Mouse (Mus musculus): ENCODE data around the gene Tmem80. TPM values are rescaled to one million over a fixed set of nuclear protein-coding genes. Genes with fewer than 3 reads are reported as not detected.

Gene Tmem80
- 11.1 and 23.7 TPM in 2 replicates for polyA plus RNA-seq (2012; rRNA removed)

- TF ChIP-seq POLR2A (IDR thresholded peaks at IDR 0.05; ENCODE audit: low read depth, low read length) (peak; percentile 94), CTCF (IDR thresholded peaks at IDR 0.05; ENCODE audit: extremely low read depth, insufficient read length, insufficient replicate concordance, low read depth, low read length) (no peak)
- H3K4me3 ChIP-seq (ENCODE audit: low read depth, low read length), result peak within 1 kb of the TSS; percentile 84
- WGBS, result under 1% methylated on average over 105 of the region's 105 CpGs
- H3K27me3 ChIP-seq (ENCODE audit: control insufficient read depth, insufficient read depth, low read length), result no peaks in the 10 kb centered on the region
- H3K36me3 ChIP-seq (ENCODE audit: control insufficient read depth, insufficient read depth, low read length), result peaks cover 7% of the 10 kb centered on the region; the same call in 1 of the 2 replicates
- H3K27ac ChIP-seq (ENCODE audit: insufficient read depth, low read depth, low read length), result peak within 1 kb of the TSS; percentile 99
- peaks cover 19% of the 10 kb centered on the region for H3K4me1 ChIP-seq (ENCODE audit: control insufficient read depth, insufficient read depth, insufficient read length, low read length)
These were observed at the start of gene Tmem80, which contains the start of gene Deaf1 for GRCm38 (mm10) chr7:141327469-141328372. Tmem80 (plus strand) TSS chr7:141327739. Deaf1 (minus strand) TSS chr7:141327690.

- 5% methylated on average over 46 of the region's 46 CpGs for WGBS
- peak within 1 kb of the TSS; percentile 96 for H3K27ac ChIP-seq (ENCODE audit: insufficient read depth, low read depth, low read length)
These were observed 48.6 kb upstream of the Tmem80 start, which contains the start of gene Sct for GRCm38 (mm10) chr7:141278766-141279590. Sct (minus strand) TSS chr7:141279133.

GRCm38 (mm10) chr7:141281442-141281841, 46.1 kb upstream of the Tmem80 start:
- H3K36me3 ChIP-seq (ENCODE audit: control insufficient read depth, insufficient read depth, low read length), result no peaks in the 10 kb centered on the region
- H3K4me3 ChIP-seq (ENCODE audit: low read depth, low read length), result no peak overlapping the region
- H3K27me3 ChIP-seq (ENCODE audit: control insufficient read depth, insufficient read depth, low read length), result no peaks in the 10 kb centered on the region
- H3K27ac ChIP-seq (ENCODE audit: insufficient read depth, low read depth, low read length), result no peak overlapping the region
- peaks cover 27% of the 10 kb centered on the region for H3K4me1 ChIP-seq (ENCODE audit: control insufficient read depth, insufficient read depth, insufficient read length, low read length)
- WGBS, result 79% methylated on average over 6 of the region's 6 CpGs
- TF ChIP-seq POLR2A (IDR thresholded peaks at IDR 0.05; ENCODE audit: low read depth, low read length) (no peak), CTCF (IDR thresholded peaks at IDR 0.05; ENCODE audit: extremely low read depth, insufficient read length, insufficient replicate concordance, low read depth, low read length) (no peak)

More at GRCm38 (mm10) chr7:141278766-141279590, 48.6 kb upstream of the Tmem80 start, which contains the start of gene Sct:
- Histone ChIP-seq H3K4me3 (ENCODE audit: low read depth, low read length) (peak within 1 kb of the TSS; percentile 59), H3K27me3 (ENCODE audit: control insufficient read depth, insufficient read depth, low read length) (no peaks in the 10 kb centered on the region), H3K4me1 (ENCODE audit: control insufficient read depth, insufficient read depth, insufficient read length, low read length) (peaks cover 29% of the 10 kb centered on the region), H3K36me3 (ENCODE audit: control insufficient read depth, insufficient read depth, low read length) (peaks cover 13% of the 10 kb centered on the region)
- TF ChIP-seq POLR2A (IDR thresholded peaks at IDR 0.05; ENCODE audit: low read depth, low read length) (no peak), CTCF (IDR thresholded peaks at IDR 0.05; ENCODE audit: extremely low read depth, insufficient read length, insufficient replicate concordance, low read depth, low read length) (peak; percentile 43; the same call in 1 of the 2 replicates)

GRCm38 (mm10) chr7:141282756-141283155, 44.8 kb upstream of the Tmem80 start:
- TF ChIP-seq POLR2A (IDR thresholded peaks at IDR 0.05; ENCODE audit: low read depth, low read length) (no peak), CTCF (IDR thresholded peaks at IDR 0.05; ENCODE audit: extremely low read depth, insufficient read length, insufficient replicate concordance, low read depth, low read length) (no peak)
- Histone ChIP-seq H3K27me3 (ENCODE audit: control insufficient read depth, insufficient read depth, low read length) (no peaks in the 10 kb centered on the region), H3K4me1 (ENCODE audit: control insufficient read depth, insufficient read depth, insufficient read length, low read length) (peaks cover 20% of the 10 kb centered on the region), H3K27ac (ENCODE audit: insufficient read depth, low read depth, low read length) (no peak overlapping the region), H3K36me3 (ENCODE audit: control insufficient read depth, insufficient read depth, low read length) (no peaks in the 10 kb centered on the region), H3K4me3 (ENCODE audit: low read depth, low read length) (no peak overlapping the region)
- 87% methylated on average over 4 of the region's 4 CpGs for WGBS

GRCm38 (mm10) chr7:141288042-141288441, 39.5 kb upstream of the Tmem80 start:
- no peak overlapping the region for H3K4me3 ChIP-seq (ENCODE audit: low read depth, low read length)

GRCm38 (mm10) chr7:141291921-141292582, 35.5 kb upstream of the Tmem80 start, which contains the start of gene Drd4:
Drd4 (plus strand) TSS chr7:141292006.
- 9% methylated on average over 46 of the region's 46 CpGs for WGBS
- TF ChIP-seq CTCF (IDR thresholded peaks at IDR 0.05; ENCODE audit: extremely low read depth, insufficient read length, insufficient replicate concordance, low read depth, low read length) (no peak), POLR2A (IDR thresholded peaks at IDR 0.05; ENCODE audit: low read depth, low read length) (no peak)
- H3K4me1 ChIP-seq (ENCODE audit: control insufficient read depth, insufficient read depth, insufficient read length, low read length), result peaks cover 13% of the 10 kb centered on the region
- no peak within 1 kb of the TSS for H3K27ac ChIP-seq (ENCODE audit: insufficient read depth, low read depth, low read length)
- peaks cover 30% of the 10 kb centered on the region for H3K27me3 ChIP-seq (ENCODE audit: control insufficient read depth, insufficient read depth, low read length)
- H3K36me3 ChIP-seq (ENCODE audit: control insufficient read depth, insufficient read depth, low read length), result no peaks in the 10 kb centered on the region
- peak within 1 kb of the TSS; percentile 41 for H3K4me3 ChIP-seq (ENCODE audit: low read depth, low read length)

More at GRCm38 (mm10) chr7:141288042-141288441, 39.5 kb upstream of the Tmem80 start:
- peaks cover 12% of the 10 kb centered on the region for H3K4me1 ChIP-seq (ENCODE audit: control insufficient read depth, insufficient read depth, insufficient read length, low read length)
- H3K36me3 ChIP-seq (ENCODE audit: control insufficient read depth, insufficient read depth, low read length), result no peaks in the 10 kb centered on the region
- peaks cover 15% of the 10 kb centered on the region for H3K27me3 ChIP-seq (ENCODE audit: control insufficient read depth, insufficient read depth, low read length)
- 86% methylated on average over 3 of the region's 3 CpGs for WGBS
- no peak for TF ChIP-seq CTCF (IDR thresholded peaks at IDR 0.05; ENCODE audit: extremely low read depth, insufficient read length, insufficient replicate concordance, low read depth, low read length)
- no peak for TF ChIP-seq POLR2A (IDR thresholded peaks at IDR 0.05; ENCODE audit: low read depth, low read length)
- H3K27ac ChIP-seq (ENCODE audit: insufficient read depth, low read depth, low read length), result no peak overlapping the region

Data from small intestine, adult 2 months (tissue).